Mouse (Mus musculus) liver, embryonic 14.5 days (tissue): ENCODE measurements around the gene Strn4. TPM values are rescaled to one million over a fixed set of nuclear protein-coding genes. Genes with fewer than 3 reads are reported as not detected.

Experiments used
- ATAC-seq: fragments of 200-750 bp; cut with Nextera tagmentation; 2 replicates; pipeline ENCODE4 v1.8.0; 2017; ENCODE audit warnings: moderate number of reproducible peaks, mild to moderate bottlenecking, moderate library complexity; ENCODE audit not compliant: insufficient read depth
- DNase-seq, 3 experiments: peaks; one replicate each; pipeline ENCODE4 v3.0.0-alpha.2; 2012 to 2013; ENCODE audit warnings: low read depth in 3 of 3, low spot score in 3 of 3
- H3K27ac ChIP-seq: fragments of 300-500 bp; sonication (generic); 2 replicates; pipeline ENCODE4 v1.5.1; 2014; ENCODE audit warnings: moderate library complexity, mild to moderate bottlenecking, control low read depth, inconsistent platforms
- H3K27me3 ChIP-seq: fragments of 300-500 bp; sonication (generic); 2 replicates; pipeline ENCODE4 v1.6.1; 2014; ENCODE audit warnings: mild to moderate bottlenecking, low read length, moderate library complexity; ENCODE audit not compliant: control insufficient read depth, insufficient read depth
- H3K36me3 ChIP-seq: fragments of 300-500 bp; sonication (generic); replicated peaks from 2 replicates; pipeline ENCODE4 v1.6.1; 2014; ENCODE audit warnings: low read depth; ENCODE audit not compliant: control insufficient read depth, insufficient read depth
- H3K4me1 ChIP-seq, 2 experiments: fragments of 200-500 bp in 1 of 2; fragments of 300-500 bp in 1 of 2; sonication (generic) in 1 of 2; replicated peaks; 2 replicates each; pipeline ENCODE4 v1.6.1; 2012 to 2014; ENCODE audit warnings: antibody characterized with exemption in 1 of 2, inconsistent platforms in 1 of 2, low read length in 1 of 2; ENCODE audit not compliant: control insufficient read depth in 2 of 2, insufficient read depth in 2 of 2
- H3K4me2 ChIP-seq: fragments of 300-500 bp; sonication (generic); 2 replicates; pipeline ENCODE4 v1.6.1; 2014; ENCODE audit warnings: low read depth, mild to moderate bottlenecking, control low read depth, moderate library complexity
- H3K4me3 ChIP-seq, 2 experiments: fragments of 200-500 bp in 1 of 2; fragments of 300-500 bp in 1 of 2; sonication (generic) in 1 of 2; 2 replicates each; pipeline ENCODE4 v1.5.1; 2012 to 2014; ENCODE audit warnings: low read depth in 2 of 2, low read length in 2 of 2, mild to moderate bottlenecking in 2 of 2, control low read depth in 1 of 2, inconsistent platforms in 1 of 2, moderate library complexity in 1 of 2; ENCODE audit not compliant: insufficient read depth in 1 of 2
- H3K9ac ChIP-seq: fragments of 300-500 bp; sonication (generic); replicated peaks from 2 replicates; pipeline ENCODE4 v1.6.1; 2014; ENCODE audit warnings: mild to moderate bottlenecking, control low read depth, moderate library complexity
- H3K9me3 ChIP-seq: fragments of 300-500 bp; sonication (generic); 2 replicates; pipeline ENCODE4 v1.6.1; 2016; ENCODE audit warnings: low read length, mixed read lengths; ENCODE audit not compliant: control insufficient read depth
- CTCF ChIP-seq: IDR thresholded peaks from 2 replicates; pipeline ENCODE4 v1.5.1; 2016; ENCODE audit warnings: antibody characterized with exemption, low read depth, control low read depth
- EP300 ChIP-seq: IDR thresholded peaks from 2 replicates; pipeline ENCODE4 v1.6.1; 2016; ENCODE audit warnings: antibody characterized with exemption, low read depth
- WGBS: fragments of 180-500 bp; shearing (Covaris S2); extraction: QIAGEN DNeasy Blood & Tissue Kit; methylation state at CpG from one replicate; pipeline ENCODE4 v1.1.7; 2014; ENCODE audit not compliant: insufficient replicate concordance; 5-methylcytosine and 5-hydroxymethylcytosine counted together
- polyA plus RNA-seq, 2 experiments: library from polyadenylated mRNA; depleted of rRNA in 1 of 2; stranded (reverse) in 1 of 2; unstranded in 1 of 2; fragments of >200 nt; fragmentation: Nextera tagmentation in 1 of 2; extraction: Ambion mirVana in 1 of 2; gene quantifications; 2 replicates each; pipeline versions ENCODE4 v1.2.1 to v1.2.3; 2012 to 2014

Strn4 gene
- polyA plus RNA-seq, 2 experiments: 27.2 to 43.0 TPM

DNA sequence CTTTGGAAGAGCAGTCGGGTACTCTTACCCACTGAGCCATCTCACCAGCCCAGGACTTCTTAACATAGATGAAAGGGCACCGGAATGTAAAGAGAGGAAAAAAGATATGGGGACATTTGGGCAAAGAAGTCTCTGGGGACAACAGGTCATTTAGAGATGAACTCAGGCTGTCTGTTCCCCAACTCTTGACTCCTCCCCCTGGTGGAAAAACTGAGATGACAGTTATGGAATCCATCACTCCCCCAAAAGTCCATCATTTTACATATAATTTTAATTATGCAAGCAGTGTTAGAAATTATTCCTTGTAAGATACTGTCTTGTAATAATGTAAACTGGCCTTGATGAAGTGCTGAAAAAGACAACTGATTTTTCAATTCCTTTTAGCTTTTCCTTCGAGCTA, 62.0 kb downstream of the Strn4 start:
- WGBS: 61% methylated on average over 3 of the region's 3 CpGs
- H3K4me1 ChIP-seq: peaks cover 4 to 7% of the 10 kb centered on the region in 2 experiments
- H3K36me3 ChIP-seq: no peaks in the 10 kb centered on the region
- H3K27me3 ChIP-seq: peaks cover 11% of the 10 kb centered on the region
- no peak overlapping the region for H3K4me2 ChIP-seq
- no peak for TF ChIP-seq CTCF
- no peak for TF ChIP-seq EP300
- H3K4me3 ChIP-seq: no peak overlapping the region
- no peak overlapping the region for H3K27ac ChIP-seq
- no peak for ATAC-seq
- no peaks in the 10 kb centered on the region for H3K9me3 ChIP-seq
- H3K9ac ChIP-seq: no peak overlapping the region
- DNase-seq: no peak

DNA sequence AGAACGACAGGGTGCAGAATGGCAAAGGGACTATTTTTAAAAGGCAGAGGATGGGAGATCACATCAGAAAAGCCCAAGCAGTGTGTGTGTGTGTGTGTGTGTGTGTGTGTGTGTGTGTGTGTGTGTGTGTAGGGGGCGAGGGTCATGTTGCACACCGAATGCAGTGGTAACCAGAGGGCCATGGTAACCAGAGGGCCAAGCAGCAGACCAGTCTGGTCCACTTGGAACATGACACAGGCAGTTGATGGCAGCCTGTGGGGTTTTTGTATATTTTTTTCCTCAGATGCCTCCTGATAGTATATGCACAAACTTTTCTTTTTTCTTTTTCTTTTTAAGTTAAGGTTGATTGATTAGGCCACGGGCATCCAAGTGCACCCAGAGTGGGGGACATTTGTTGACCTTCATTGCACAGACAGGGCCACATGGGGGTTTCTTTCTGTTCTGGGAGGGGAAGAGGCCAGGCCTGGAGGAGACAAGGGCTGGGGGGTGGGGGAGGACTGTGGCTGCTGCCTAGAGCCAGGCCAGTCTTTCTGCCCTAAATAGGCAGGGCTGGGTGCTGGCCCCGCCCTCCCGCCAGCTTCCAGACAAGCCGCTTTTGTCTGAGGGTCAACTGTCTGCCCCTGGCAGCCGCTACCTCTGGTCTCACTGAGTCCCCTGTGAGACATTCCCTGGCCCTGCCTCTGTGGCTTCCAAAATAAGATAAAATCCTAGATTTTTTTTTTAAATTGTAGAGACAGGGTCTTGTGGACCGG, 64.3 kb downstream of the Strn4 start:
- 37% methylated on average over 9 of the region's 9 CpGs for WGBS
- no peak for DNase-seq
- H3K27me3 ChIP-seq: peaks cover 23% of the 10 kb centered on the region

DNA sequence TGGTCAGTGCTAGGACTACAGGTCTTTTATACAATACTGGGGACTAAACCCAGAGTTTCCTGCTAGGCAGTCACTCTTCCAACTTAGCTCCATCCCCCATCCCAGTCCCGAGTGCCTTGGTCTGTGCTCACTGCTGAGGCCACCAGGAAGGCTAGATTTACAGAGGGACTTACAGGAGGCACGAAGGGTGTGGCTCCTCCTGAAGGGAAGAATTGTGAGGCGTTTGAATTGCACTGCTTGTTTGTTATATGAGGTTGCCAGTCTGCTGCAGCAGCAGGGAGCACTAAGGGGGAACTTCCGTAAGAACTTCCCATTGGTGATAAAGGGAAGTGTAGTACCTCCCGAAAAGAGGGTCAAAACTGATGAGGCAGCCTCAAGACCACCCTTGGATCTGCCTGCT, 64.9 kb downstream of the Strn4 start:
- H3K4me3 ChIP-seq: no peak overlapping the region
- H3K9ac ChIP-seq: no peak overlapping the region
- H3K4me1 ChIP-seq: no peaks in the 10 kb centered on the region
- H3K4me2 ChIP-seq: no peak overlapping the region
- no peaks in the 10 kb centered on the region for H3K36me3 ChIP-seq
- H3K27ac ChIP-seq: no peak overlapping the region
- 14% methylated on average over 5 of the region's 5 CpGs for WGBS
- no peaks in the 10 kb centered on the region; the same call in none of the 2 replicates for H3K9me3 ChIP-seq
- peaks cover 29% of the 10 kb centered on the region for H3K27me3 ChIP-seq
- DNase-seq (no peak), ATAC-seq (no peak)
- TF ChIP-seq CTCF: no peak

More for the DNA sequence above, 64.3 kb downstream of the Strn4 start:
- no peaks in the 10 kb centered on the region for H3K9me3 ChIP-seq
- no peak overlapping the region for H3K4me3 ChIP-seq
- H3K36me3 ChIP-seq: no peaks in the 10 kb centered on the region
- no peaks in the 10 kb centered on the region for H3K4me1 ChIP-seq
- no peak overlapping the region for H3K27ac ChIP-seq
- no peak overlapping the region for H3K9ac ChIP-seq
- TF ChIP-seq CTCF: no peak
- no peak for TF ChIP-seq EP300
- no peak for ATAC-seq
- no peak overlapping the region for H3K4me2 ChIP-seq

DNA sequence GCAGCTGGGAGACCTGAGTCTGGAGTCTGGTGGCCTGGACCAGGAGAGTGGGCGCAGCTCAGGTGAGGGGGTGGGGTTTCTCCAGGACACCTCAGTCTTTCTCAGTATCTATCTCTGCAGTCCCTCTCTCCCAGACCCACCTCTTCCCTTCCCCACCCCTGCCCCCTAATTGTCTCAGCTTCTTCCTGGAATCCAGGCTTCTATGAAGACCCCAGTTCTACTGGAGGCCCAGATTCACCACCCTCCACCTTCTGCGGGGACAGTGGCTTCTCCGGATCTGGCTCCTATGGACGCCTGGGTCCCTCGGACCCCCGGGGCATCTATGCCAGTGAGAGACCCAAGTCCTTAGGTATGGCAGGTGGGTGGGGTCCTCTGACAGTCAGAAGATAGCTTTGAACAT, 67.5 kb downstream of the Strn4 start:
- peaks cover 2% of the 10 kb centered on the region for H3K9me3 ChIP-seq
- no peak overlapping the region for H3K9ac ChIP-seq
- peaks cover 36% of the 10 kb centered on the region for H3K27me3 ChIP-seq
- TF ChIP-seq CTCF (no peak), EP300 (no peak)
- H3K27ac ChIP-seq: no peak overlapping the region
- H3K4me1 ChIP-seq: no peaks in the 10 kb centered on the region
- no peak for ATAC-seq
- H3K4me2 ChIP-seq: no peak overlapping the region
- no peak for DNase-seq
- H3K36me3 ChIP-seq: no peaks in the 10 kb centered on the region
- 60% methylated on average over 6 of the region's 6 CpGs for WGBS
- H3K4me3 ChIP-seq: no peak overlapping the region

DNA sequence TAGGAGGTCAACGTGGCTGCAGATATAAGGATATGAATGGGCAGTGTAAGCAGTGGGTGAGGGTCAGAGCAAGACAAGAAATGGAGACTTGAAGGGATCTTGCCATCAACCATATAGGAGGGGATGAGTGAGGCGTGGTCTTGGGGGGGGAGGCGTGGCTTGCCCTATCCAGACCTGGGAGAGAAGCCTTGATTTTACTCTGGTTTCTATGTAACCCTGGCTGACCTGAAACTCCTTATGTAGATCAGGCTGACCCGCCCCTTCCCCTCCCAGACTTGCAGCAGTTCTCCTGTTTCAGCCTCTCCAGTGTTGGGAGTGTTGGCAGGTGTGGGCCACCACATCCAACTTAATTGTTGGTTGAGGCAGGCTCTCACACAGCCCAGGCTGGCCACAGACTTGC, 68.6 kb downstream of the Strn4 start:
- ATAC-seq (no peak), DNase-seq (no peak)
- Histone ChIP-seq H3K27ac (no peak overlapping the region), H3K9me3 (peaks cover 2% of the 10 kb centered on the region), H3K4me1 (no peaks in the 10 kb centered on the region), H3K36me3 (no peaks in the 10 kb centered on the region), H3K9ac (no peak overlapping the region), H3K27me3 (peaks cover 36% of the 10 kb centered on the region), H3K4me3 (no peak overlapping the region), H3K4me2 (no peak overlapping the region)
- no peak for TF ChIP-seq EP300
- TF ChIP-seq CTCF: no peak
- WGBS: 26% methylated on average over 4 of the region's 4 CpGs
